Mouse (Mus musculus): ENCODE data around the gene Tmem82.
"Not testable (repeated sequence)": the region's sequence is repeated elsewhere in the genome, so short reads cannot be mapped to it uniquely, and the experiment has no call there.

Tmem82 gene

GRCm38 (mm10) chr4:141574789-141575702 lies 43.4 kb downstream of the Tmem82 start:
- DNase-seq = peak; percentile 90 to 92

GRCm38 (mm10) chr4:141573359-141573966 lies 45.0 kb downstream of the Tmem82 start:
- peak; percentile 72 to 81 for DNase-seq

- DNase-seq = peak; percentile 44 to 47
Observed at GRCm38 (mm10) chr4:141572668-141573358, 45.6 kb downstream of the Tmem82 start.

- peak; percentile 43 to 62 for DNase-seq
Observed at GRCm38 (mm10) chr4:141571934-141572333, 46.5 kb downstream of the Tmem82 start.

- DNase-seq = peak in 1 of 2 experiments; percentile 20
Observed at GRCm38 (mm10) chr4:141571337-141571739, 47.1 kb downstream of the Tmem82 start.

- DNase-seq = no peak
Observed at GRCm38 (mm10) chr4:141570821-141571220, 47.6 kb downstream of the Tmem82 start.

GRCm38 (mm10) chr4:141570004-141570403 lies 48.4 kb downstream of the Tmem82 start:
- peak; percentile 63 to 70 for DNase-seq

GRCm38 (mm10) chr4:141568966-141569365 lies 49.5 kb downstream of the Tmem82 start:
- DNase-seq = no peak

- not testable (repeated sequence) for DNase-seq
Observed at GRCm38 (mm10) chr4:141567174-141567573, 51.3 kb downstream of the Tmem82 start.

- DNase-seq = no peak
Observed at GRCm38 (mm10) chr4:141566187-141566586, 52.2 kb downstream of the Tmem82 start.

GRCm38 (mm10) chr4:141565325-141565724 lies 53.1 kb downstream of the Tmem82 start:
- no peak for DNase-seq

GRCm38 (mm10) chr4:141564660-141565059 lies 53.8 kb downstream of the Tmem82 start:
- DNase-seq = no peak

- DNase-seq = no peak
Observed at GRCm38 (mm10) chr4:141564209-141564608, 54.2 kb downstream of the Tmem82 start.

All from lung, postnatal 4 days (tissue).